13 mouse cellular contexts compared by ENCODE assay signal in genomic region chr5:98986011-98986410, GRCm38 (mm10). TPM values are rescaled to one million over a fixed set of nuclear protein-coding genes. Genes with fewer than 3 reads are reported as not detected.
DNase-seq lines count a peak whose midpoint lies in the region; ATAC-seq lines count a peak whose summit lies in the region.
"Had no signal": no experiment of that assay in that cellular context is flagged by ENCODE, and none has a peak within 500 bp of the region (broad histone marks: within the 10 kb centered on the region; RNA-seq: fewer than 3 reads in every experiment).

No protein-coding gene starts in this region.

- WGBS in intestine, embryonic 15.5 days = 18% methylated on average over 4 of the region's 4 CpGs
- WGBS in midbrain, embryonic 14.5 days = 10% methylated on average over 4 of the region's 4 CpGs
- WGBS in hindbrain, embryonic 12.5 days = 17% methylated on average over 4 of the region's 4 CpGs

- DNase-seq in adrenal gland, adult 2 months = peak; percentile 19
- DNase-seq in adrenal gland, postnatal 4 days (ENCODE audit: low spot score in 2 of 2) = no peak
- DNase-seq in adrenal gland, postnatal 14 days = peak; percentile 28
- DNase-seq in midbrain, embryonic 14.5 days = no peak
- DNase-seq in urinary bladder, adult 18-20 months (ENCODE audit: low spot score in 2 of 2) = no peak
- DNase-seq: cerebellum, adult 11 months; gastrocnemius, postnatal 10 days had no signal

- no peak overlapping the region for H3K27ac ChIP-seq in intestine, embryonic 15.5 days
- H3K27ac ChIP-seq in midbrain, embryonic 14.5 days (replicated peaks; ENCODE audit: low read depth, low read length) = peak overlapping the region; percentile 55; the same call in 1 of the 2 replicates
- H3K27ac ChIP-seq in hindbrain, embryonic 12.5 days = no peak overlapping the region
- H3K27ac ChIP-seq: embryonic facial prominence, embryonic 15.5 days; macrophage; neural tube, embryonic 13.5 days had no signal

- H3K4me1 ChIP-seq in intestine, embryonic 15.5 days (replicated peaks) = no peaks in the 10 kb centered on the region
- peaks cover 21% of the 10 kb centered on the region for H3K4me1 ChIP-seq in midbrain, embryonic 14.5 days (ENCODE audit: control insufficient read depth, insufficient read depth, low read length)
- peaks cover 11% of the 10 kb centered on the region for H3K4me1 ChIP-seq in hindbrain, embryonic 12.5 days
- H3K4me1 ChIP-seq: embryonic facial prominence, embryonic 15.5 days had no signal

- H3K36me3 ChIP-seq in intestine, embryonic 15.5 days = no peaks in the 10 kb centered on the region
- H3K36me3 ChIP-seq in midbrain, embryonic 14.5 days (ENCODE audit: control insufficient read depth, insufficient read depth, low read length) = no peaks in the 10 kb centered on the region
- H3K36me3 ChIP-seq in hindbrain, embryonic 12.5 days = no peaks in the 10 kb centered on the region
- H3K36me3 ChIP-seq: embryonic facial prominence, embryonic 15.5 days; neural tube, embryonic 13.5 days had no signal

- H3K27me3 ChIP-seq in intestine, embryonic 15.5 days (replicated peaks) = no peaks in the 10 kb centered on the region
- no peaks in the 10 kb centered on the region for H3K27me3 ChIP-seq in midbrain, embryonic 14.5 days (ENCODE audit: control insufficient read depth, insufficient read depth, low read length)
- H3K27me3 ChIP-seq in hindbrain, embryonic 12.5 days = no peaks in the 10 kb centered on the region
- H3K27me3 ChIP-seq: embryonic facial prominence, embryonic 15.5 days; neural tube, embryonic 13.5 days had no signal

- ATAC-seq in intestine, embryonic 15.5 days = peak; percentile 71
- ATAC-seq in midbrain, embryonic 14.5 days (ENCODE audit: low FRiP score, low TSS enrichment) = no peak
- no peak for ATAC-seq in hindbrain, embryonic 12.5 days (ENCODE audit: low FRiP score)
- ATAC-seq in CD4-positive, CD25-positive, alpha-beta regulatory T cell, adult 4 months = no peak

- no peak overlapping the region for H3K9ac ChIP-seq in intestine, embryonic 15.5 days
- H3K9ac ChIP-seq in midbrain, embryonic 14.5 days (replicated peaks; ENCODE audit: low read length) = no peak overlapping the region
- H3K9ac ChIP-seq in hindbrain, embryonic 12.5 days = no peak overlapping the region
- H3K9ac ChIP-seq: embryonic facial prominence, embryonic 15.5 days; neural tube, embryonic 13.5 days had no signal

- H3K4me2 ChIP-seq in intestine, embryonic 15.5 days (replicated peaks) = no peak overlapping the region
- no peak overlapping the region for H3K4me2 ChIP-seq in midbrain, embryonic 14.5 days (ENCODE audit: low read length)
- H3K4me2 ChIP-seq in hindbrain, embryonic 12.5 days (replicated peaks) = no peak overlapping the region
- H3K4me2 ChIP-seq: embryonic facial prominence, embryonic 15.5 days; neural tube, embryonic 13.5 days had no signal

- H3K9me3 ChIP-seq in intestine, embryonic 15.5 days = no peaks in the 10 kb centered on the region
- H3K9me3 ChIP-seq in midbrain, embryonic 14.5 days (ENCODE audit: control insufficient read depth, low read length) = no peaks in the 10 kb centered on the region
- no peaks in the 10 kb centered on the region for H3K9me3 ChIP-seq in hindbrain, embryonic 12.5 days (replicated peaks)
- H3K9me3 ChIP-seq: embryonic facial prominence, embryonic 15.5 days; neural tube, embryonic 13.5 days had no signal

- H3K4me3 ChIP-seq in intestine, embryonic 15.5 days (replicated peaks) = no peak overlapping the region
- no peak overlapping the region for H3K4me3 ChIP-seq in midbrain, embryonic 14.5 days (replicated peaks; ENCODE audit: low read depth, low read length)
- H3K4me3 ChIP-seq in hindbrain, embryonic 12.5 days = no peak overlapping the region
- H3K4me3 ChIP-seq: embryonic facial prominence, embryonic 15.5 days; neural tube, embryonic 13.5 days had no signal

RNA-seq across cellular contexts. Expression of gene Prkg2, which starts 51.1 kb away (rescaled TPM):
- 1 to 10 TPM; 2.9 to 4.3 TPM for total RNA-seq in adrenal gland, adult 2 months (2021)
- polyA plus RNA-seq in adrenal gland, adult 2 months (2012; rRNA removed) = 0.33 and 0.54 TPM in 2 replicates
- 1 to 10 TPM; 1.9 to 2.7 TPM for total RNA-seq in adrenal gland, postnatal 4 days (2021)
- 2.5 and 2.9 TPM in 2 replicates for total RNA-seq in adrenal gland, postnatal 14 days (2021)
- 36.5 and 41.1 TPM in 2 replicates for polyA plus RNA-seq in intestine, embryonic 15.5 days (2015; fragmentation: Nextera tagmentation; extraction: Ambion mirVana)
- polyA plus RNA-seq in midbrain, embryonic 14.5 days (2014; fragmentation: Nextera tagmentation; extraction: Ambion mirVana) = 2.2 and 2.4 TPM in 2 replicates
- 2.8 TPM in 2 replicates for polyA plus RNA-seq in hindbrain, embryonic 12.5 days (2016; fragmentation: Nextera tagmentation; extraction: Ambion mirVana)
- polyA plus RNA-seq in CD4-positive, CD25-positive, alpha-beta regulatory T cell, adult 4 months (2017; shearing (Covaris generic)) = not detected
- polyA plus RNA-seq: macrophage had no signal

Comparison
In these comparisons a context has a peak if more than half of its experiments do, and no peak if none do; other contexts are left out.
1. DNase-seq: peak in adrenal gland, adult 2 months (single experiment) and adrenal gland, postnatal 14 days (single experiment); none in adrenal gland, postnatal 4 days (0 of 2), midbrain, embryonic 14.5 days (single experiment) and urinary bladder, adult 18-20 months (0 of 2).